Mouse (Mus musculus): Measurements from ENCODE around the gene March4.

Gene March4

DNA sequence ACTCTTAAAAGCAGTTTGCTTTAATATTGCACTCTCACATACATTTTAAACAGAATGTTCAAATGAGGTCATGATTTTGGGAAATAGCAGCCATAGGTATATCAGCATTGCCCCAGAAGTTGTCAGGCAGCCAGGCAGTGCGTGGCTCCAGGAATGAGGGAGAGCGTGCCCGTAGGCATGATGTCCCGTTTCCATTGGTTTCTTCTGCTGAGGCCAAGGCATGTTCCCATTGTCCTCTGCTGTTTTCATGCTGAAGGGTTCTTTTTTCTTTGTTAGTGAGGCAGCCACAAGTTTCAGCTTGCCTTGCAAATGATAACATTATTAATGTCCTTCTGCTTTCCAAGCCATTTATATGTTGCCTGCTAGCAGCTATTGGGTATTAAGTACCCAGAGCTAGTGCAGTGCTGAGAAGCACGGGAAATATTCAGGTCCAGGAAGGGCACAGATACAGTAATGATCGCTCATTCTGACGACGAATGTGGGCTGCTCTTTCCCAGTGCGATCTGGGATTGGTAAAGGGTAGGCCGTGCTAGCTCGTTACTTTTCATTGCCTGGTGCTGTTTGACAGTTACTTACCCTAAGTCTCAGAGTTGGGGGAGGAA lies 156.9 kb downstream of the March4 start:
- DNase-seq = no peak

DNA sequence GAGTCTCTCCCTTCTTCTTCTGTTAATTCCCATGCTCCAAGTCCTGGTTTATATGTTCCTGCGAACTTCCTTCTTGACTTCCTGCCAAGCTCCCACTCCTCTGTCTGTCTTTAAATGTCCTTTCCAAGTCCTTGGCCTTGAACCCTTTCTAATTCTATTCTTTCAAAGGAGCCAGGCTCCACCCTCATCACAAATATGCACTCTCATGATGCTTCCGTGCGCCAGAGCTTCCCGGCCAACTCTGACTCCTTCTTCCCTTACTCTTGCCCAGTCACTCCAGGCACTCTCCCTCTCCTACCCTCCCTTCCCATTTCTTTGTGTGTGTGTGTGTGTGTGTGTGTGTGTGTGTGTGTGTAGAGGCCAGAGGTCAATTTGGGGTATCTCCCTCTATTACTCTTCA lies 158.6 kb downstream of the March4 start:
- DNase-seq = no peak
